Mouse (Mus musculus) CH12.LX (cell line): Measurements from ENCODE around the gene Acvrl1. TPM values are rescaled to one million over a fixed set of nuclear protein-coding genes. Genes with fewer than 3 reads are reported as not detected.
A peak's percentile ranks its signal among the peaks of the same experiment; 100 is the strongest.

Experiments
- DNase-seq: peaks from one replicate; pipeline ENCODE4 v3.0.0-alpha.2; 2013; ENCODE audit errors: extremely low read depth
- H3K27ac ChIP-seq: 2 replicates; pipeline ENCODE4 v1.5.1; 2012; ENCODE audit warnings: low read depth, mild to moderate bottlenecking, control low read depth, moderate library complexity; ENCODE audit not compliant: insufficient read depth
- H3K27me3 ChIP-seq: replicated peaks from 2 replicates; pipeline ENCODE3; 2012; ENCODE audit warnings: inconsistent platforms
- H3K36me3 ChIP-seq, 2 experiments: replicated peaks in 1 of 2; 2 replicates each; pipeline versions ENCODE3 to v1.6.1; 2012; ENCODE audit warnings: inconsistent platforms in 1 of 2, low read length in 1 of 2, mild to moderate bottlenecking in 1 of 2, mixed read lengths in 1 of 2, moderate library complexity in 1 of 2; ENCODE audit not compliant: control insufficient read depth in 1 of 2, insufficient read depth in 1 of 2
- H3K4me1 ChIP-seq, 2 experiments: 2 replicates each; pipeline ENCODE4 v1.6.1; 2012; ENCODE audit warnings: inconsistent platforms in 1 of 2, moderate library complexity in 1 of 2; ENCODE audit not compliant: insufficient read depth in 2 of 2, control insufficient read depth in 1 of 2
- H3K4me2 ChIP-seq: 2 replicates; pipeline ENCODE4 v1.6.1; 2012; ENCODE audit warnings: low read depth, mild to moderate bottlenecking, control low read depth; ENCODE audit not compliant: poor library complexity, insufficient read depth, severe bottlenecking
- H3K4me3 ChIP-seq, 3 experiments: fragments of 150-350 bp in 1 of 3; sonication (generic) in 1 of 3; replicated peaks in 1 of 3; 2 replicates each; pipeline versions ENCODE3 to v1.5.1; 2011 to 2012; ENCODE audit warnings: low read depth in 2 of 3, low read length in 2 of 3, mild to moderate bottlenecking in 2 of 3, moderate library complexity in 2 of 3, control low read depth in 1 of 3, improper control_type of control experiment in 1 of 3, inconsistent platforms in 1 of 3, mixed read lengths in 1 of 3; ENCODE audit not compliant: poor library complexity in 1 of 3
- H3K79me2 ChIP-seq: replicated peaks from 2 replicates; pipeline ENCODE4 v1.6.1; 2012; ENCODE audit warnings: mild to moderate bottlenecking, moderate library complexity; ENCODE audit not compliant: control insufficient read depth, poor library complexity, insufficient read depth, severe bottlenecking; ENCODE audit errors: extremely low read depth
- H3K9ac ChIP-seq: 2 replicates; pipeline ENCODE4 v1.6.1; 2012; ENCODE audit warnings: low read depth, mild to moderate bottlenecking, control low read depth, moderate library complexity; ENCODE audit not compliant: insufficient read depth
- H3K9me3 ChIP-seq: replicated peaks from 2 replicates; pipeline ENCODE3; 2012; ENCODE audit warnings: low read length, inconsistent platforms, mixed read lengths
- BHLHE40 ChIP-seq: IDR thresholded peaks from 2 replicates; pipeline ENCODE4 v1.6.1; 2011; ENCODE audit warnings: mild to moderate bottlenecking, low read depth, low read length, improper control_type of control experiment
- CHD1 ChIP-seq: IDR thresholded peaks from 2 replicates; pipeline ENCODE4 v1.6.1; 2012; ENCODE audit warnings: low read depth, low read length, improper control_type of control experiment, inconsistent platforms
- CHD2 ChIP-seq: IDR thresholded peaks from 2 replicates; pipeline ENCODE4 v1.6.1; 2011; ENCODE audit warnings: low read length, improper control_type of control experiment
- CTCF ChIP-seq, 2 experiments: IDR thresholded peaks in 1 of 2; conservative IDR thresholded peaks in 1 of 2; 2 replicates each; pipeline ENCODE4 v1.5.1; 2011 to 2012; ENCODE audit warnings: low read depth in 2 of 2, low read length in 2 of 2, improper control_type of control experiment in 1 of 2, inconsistent platforms in 1 of 2, mild to moderate bottlenecking in 1 of 2, moderate library complexity in 1 of 2
- E2F4 ChIP-seq: IDR thresholded peaks from 2 replicates; pipeline ENCODE4 v1.6.1; 2011; ENCODE audit warnings: low read depth, low read length, improper control_type of control experiment; ENCODE audit not compliant: insufficient replicate concordance
- ELF1 ChIP-seq: IDR thresholded peaks from 2 replicates; pipeline ENCODE4 v1.6.1; 2014; ENCODE audit warnings: low read depth, mild to moderate bottlenecking, inconsistent platforms, low read length, improper control_type of control experiment
- EP300 ChIP-seq: IDR thresholded peaks from 2 replicates; pipeline ENCODE4 v1.6.1; 2011; ENCODE audit warnings: low read length, improper control_type of control experiment
- ETS1 ChIP-seq: conservative IDR thresholded peaks from 2 replicates; pipeline ENCODE4 v1.6.1; 2012; ENCODE audit warnings: low read depth, mild to moderate bottlenecking, inconsistent platforms, low read length, improper control_type of control experiment, moderate library complexity
- GABPA ChIP-seq: IDR thresholded peaks from 2 replicates; pipeline ENCODE4 v1.6.1; 2012; ENCODE audit warnings: low read depth, low read length, improper control_type of control experiment, inconsistent platforms; ENCODE audit not compliant: insufficient replicate concordance
- HCFC1 ChIP-seq: IDR thresholded peaks from 2 replicates; pipeline ENCODE4 v1.6.1; 2012; ENCODE audit warnings: low read depth, mild to moderate bottlenecking, inconsistent platforms, low read length, improper control_type of control experiment
- IRF4 ChIP-seq: IDR thresholded peaks from 2 replicates; pipeline ENCODE4 v1.6.1; 2014; ENCODE audit warnings: low read depth, mild to moderate bottlenecking, inconsistent platforms, low read length, improper control_type of control experiment
- JUN ChIP-seq: IDR thresholded peaks from 2 replicates; pipeline ENCODE4 v1.6.1; 2011; ENCODE audit warnings: low read depth, mild to moderate bottlenecking, low read length, improper control_type of control experiment, moderate library complexity; ENCODE audit not compliant: insufficient read depth
- JUND ChIP-seq: conservative IDR thresholded peaks from 2 replicates; pipeline ENCODE4 v1.6.1; 2011; ENCODE audit warnings: low read depth, low read length, improper control_type of control experiment
- KAT2A ChIP-seq: IDR thresholded peaks from 2 replicates; pipeline ENCODE4 v1.6.1; 2012; ENCODE audit warnings: low read length, improper control_type of control experiment, inconsistent platforms; ENCODE audit not compliant: insufficient replicate concordance
- MAFK ChIP-seq: IDR thresholded peaks from 2 replicates; pipeline ENCODE4 v1.6.1; 2011; ENCODE audit warnings: low read length, improper control_type of control experiment; ENCODE audit not compliant: insufficient replicate concordance
- MAX ChIP-seq: IDR thresholded peaks from 2 replicates; pipeline ENCODE4 v1.6.1; 2011; ENCODE audit warnings: low read length, improper control_type of control experiment
- MAZ ChIP-seq: IDR thresholded peaks from 2 replicates; pipeline ENCODE4 v1.6.1; 2012; ENCODE audit warnings: low read depth, mild to moderate bottlenecking, inconsistent platforms, low read length, improper control_type of control experiment, moderate library complexity
- MEF2A ChIP-seq: IDR thresholded peaks from 2 replicates; pipeline ENCODE4 v1.6.1; 2014; ENCODE audit warnings: low read depth, mild to moderate bottlenecking, inconsistent platforms, low read length, improper control_type of control experiment, borderline replicate concordance
- MXI1 ChIP-seq: IDR thresholded peaks from 2 replicates; pipeline ENCODE4 v1.6.1; 2011; ENCODE audit warnings: mild to moderate bottlenecking, low read depth, low read length, improper control_type of control experiment
- MYC ChIP-seq: IDR thresholded peaks from 2 replicates; pipeline ENCODE4 v1.6.1; 2011; ENCODE audit warnings: low read depth, mild to moderate bottlenecking, improper control_type of control experiment, low read length
- NELFE ChIP-seq: IDR thresholded peaks from 2 replicates; pipeline ENCODE4 v1.6.1; 2011; ENCODE audit warnings: low read depth, low read length, improper control_type of control experiment
- NRF1 ChIP-seq: IDR thresholded peaks from 2 replicates; pipeline ENCODE4 v1.6.1; 2014; ENCODE audit warnings: low read depth, mild to moderate bottlenecking, inconsistent platforms, low read length, improper control_type of control experiment, moderate library complexity
- PAX5 ChIP-seq: IDR thresholded peaks from 2 replicates; pipeline ENCODE4 v1.6.1; 2012; ENCODE audit warnings: low read length, inconsistent platforms, mixed read lengths
- POLR2A ChIP-seq: IDR thresholded peaks from 2 replicates; pipeline ENCODE4 v1.6.1; 2011; ENCODE audit warnings: low read depth, mild to moderate bottlenecking, improper control_type of control experiment, low read length
- POLR2AphosphoS2 ChIP-seq: IDR thresholded peaks from 2 replicates; pipeline ENCODE4 v1.6.1; 2011; ENCODE audit warnings: low read depth, low read length, improper control_type of control experiment
- RAD21 ChIP-seq: IDR thresholded peaks from 2 replicates; pipeline ENCODE4 v1.6.1; 2011; ENCODE audit warnings: low read depth, mild to moderate bottlenecking, low read length, improper control_type of control experiment, moderate library complexity
- RCOR1 ChIP-seq: conservative IDR thresholded peaks from 2 replicates; pipeline ENCODE4 v1.6.1; 2012; ENCODE audit warnings: low read depth, mild to moderate bottlenecking, inconsistent platforms, low read length, improper control_type of control experiment
- SIN3A ChIP-seq: IDR thresholded peaks from 2 replicates; pipeline ENCODE4 v1.6.1; 2012; ENCODE audit warnings: low read length, improper control_type of control experiment, inconsistent platforms
- SMC3 ChIP-seq: IDR thresholded peaks from 2 replicates; pipeline ENCODE4 v1.6.1; 2011; ENCODE audit warnings: low read depth, low read length, improper control_type of control experiment
- TBP ChIP-seq: conservative IDR thresholded peaks from 2 replicates; pipeline ENCODE4 v1.6.1; 2011; ENCODE audit warnings: low read depth, low read length, improper control_type of control experiment
- TCF12 ChIP-seq: IDR thresholded peaks from 2 replicates; pipeline ENCODE4 v1.6.1; 2014; ENCODE audit warnings: low read depth, mild to moderate bottlenecking, inconsistent platforms, low read length, improper control_type of control experiment
- UBTF ChIP-seq: IDR thresholded peaks from 2 replicates; pipeline ENCODE4 v1.6.1; 2012; ENCODE audit warnings: low read depth, mild to moderate bottlenecking, inconsistent platforms, low read length, improper control_type of control experiment, moderate library complexity
- USF1 ChIP-seq: IDR thresholded peaks from 2 replicates; pipeline ENCODE4 v1.6.1; 2014; ENCODE audit warnings: low read depth, mild to moderate bottlenecking, inconsistent platforms, low read length, improper control_type of control experiment
- USF2 ChIP-seq: conservative IDR thresholded peaks from 2 replicates; pipeline ENCODE4 v1.6.1; 2011; ENCODE audit warnings: low read depth, low read length, improper control_type of control experiment
- ZC3H11A ChIP-seq: IDR thresholded peaks from 2 replicates; pipeline ENCODE4 v1.6.1; 2012; ENCODE audit warnings: low read depth, mild to moderate bottlenecking, inconsistent platforms, low read length, improper control_type of control experiment
- ZKSCAN1 ChIP-seq: IDR thresholded peaks from 2 replicates; pipeline ENCODE4 v1.6.1; 2012; ENCODE audit warnings: low read depth, inconsistent platforms, low read length, improper control_type of control experiment, borderline replicate concordance
- ZMIZ1 ChIP-seq: IDR thresholded peaks from 2 replicates; pipeline ENCODE4 v1.6.1; 2012; ENCODE audit warnings: low read depth, mild to moderate bottlenecking, inconsistent platforms, low read length, improper control_type of control experiment
- ZNF384 ChIP-seq: IDR thresholded peaks from 2 replicates; pipeline ENCODE4 v1.6.1; 2012; ENCODE audit warnings: low read depth, low read length, improper control_type of control experiment, inconsistent platforms
- dilution Hi-C: fragments of 300-500 bp; cut with MboI; formaldehyde crosslinking; loops from 2 replicates; pipeline ENCODE4 v1.14.3; 2020; ENCODE audit warnings: low sequenced_read_pairs; ENCODE audit not compliant: extremely low pct_unique_long_range_greater_than_20kb, extremely low pct_ligation_motif_present
- in situ Hi-C: fragments of 300-500 bp; cut with MboI; formaldehyde crosslinking; loops from 3 replicates; pipeline ENCODE4 v1.14.3; 2019; ENCODE audit warnings: low sequenced_read_pairs, low pct_ligation_motif_present, low pct_unique_long_range_greater_than_20kb, mixed read lengths
- polyA plus RNA-seq: library from polyadenylated mRNA; unstranded; fragments of >175 nt; gene quantifications from 2 replicates; pipeline ENCODE4 v1.2.1, GENCODE M21; 2012; ENCODE audit warnings: low read depth; ENCODE audit not compliant: insufficient read length
- total RNA-seq, 2 experiments: library from RNA; depleted of rRNA; stranded (reverse); fragments of 300-350 nt in 1 of 2; fragments of >200 nt in 1 of 2; gene quantifications; 2 replicates each; pipeline ENCODE4 v1.2.3; 2012 to 2014

Gene Acvrl1
- total and polyA plus RNA-seq, 3 experiments: 4.0 to 9.5 (median 5.2) TPM

DNA sequence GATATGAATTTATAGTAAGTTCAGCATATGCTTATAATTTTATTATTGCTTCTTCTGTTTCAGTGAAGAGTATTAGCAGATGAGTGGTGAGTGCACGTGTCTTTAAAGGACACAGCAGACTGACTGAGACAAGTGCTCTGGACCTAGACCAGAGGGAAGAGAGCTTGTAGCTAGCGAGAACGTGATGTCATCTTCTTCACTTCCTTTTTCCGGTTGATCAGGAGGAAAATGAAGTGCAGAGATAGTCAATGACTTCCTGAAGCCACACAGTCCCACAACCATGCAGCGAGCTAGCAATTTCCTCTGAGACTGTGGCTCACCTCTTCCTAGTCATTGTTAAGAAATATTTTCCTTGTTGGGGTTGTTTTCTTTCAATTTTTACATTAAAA, 62.4 kb downstream of the Acvrl1 start:
- dilution Hi-C loops (no loop called here), in situ Hi-C loops (no loop called here)
- no peaks in the 10 kb centered on the region for H3K9me3 ChIP-seq
- no peak for TF ChIP-seq POLR2AphosphoS2
- no peak for TF ChIP-seq UBTF
- TF ChIP-seq KAT2A: no peak
- TF ChIP-seq EP300: peak; percentile 80
- peak; percentile 63 for TF ChIP-seq HCFC1
- TF ChIP-seq ETS1: peak; percentile 69
- TF ChIP-seq RAD21: no peak
- TF ChIP-seq TCF12: no peak; the same call in 1 of the 2 replicates
- TF ChIP-seq CTCF (conservative IDR thresholded peaks at IDR 0.05 in 1 of 2, IDR thresholded peaks at IDR 0.05 in 1 of 2; ENCODE audit: low read depth in 2 of 2, low read length in 2 of 2): no peak
- peak; percentile 80 for TF ChIP-seq TBP
- no peak for TF ChIP-seq ZC3H11A
- TF ChIP-seq ZKSCAN1: no peak
- no peak for TF ChIP-seq PAX5
- no peak for TF ChIP-seq MXI1
- TF ChIP-seq MAFK: no peak
- TF ChIP-seq ELF1: peak; percentile 88
- TF ChIP-seq GABPA: no peak
- no peak for TF ChIP-seq CHD1
- TF ChIP-seq JUN: peak; percentile 78
- peak; percentile 87 for TF ChIP-seq JUND
- TF ChIP-seq ZMIZ1: peak; percentile 25; the same call in 1 of the 2 replicates
- no peak for TF ChIP-seq MAZ
- no peak for TF ChIP-seq USF1
- 0 out of 2 replicates have a peak, but pooled peaks have one; percentile 32 for TF ChIP-seq NELFE
- peak; percentile 4; the same call in 1 of the 2 replicates for TF ChIP-seq MEF2A
- TF ChIP-seq CHD2: no peak
- TF ChIP-seq SMC3: no peak
- no peak; the same call in none of the 2 replicates for TF ChIP-seq BHLHE40
- TF ChIP-seq E2F4: 0 out of 2 replicates have a peak, but pooled peaks have one; percentile 27
- TF ChIP-seq USF2: no peak
- TF ChIP-seq NRF1: no peak
- peak; percentile 67; the same call in 1 of the 2 replicates for TF ChIP-seq IRF4
- no peak for TF ChIP-seq RCOR1
- TF ChIP-seq MAX: 0 out of 2 replicates have a peak, but pooled peaks have one; percentile 75
- TF ChIP-seq POLR2A: peak; percentile 55
- TF ChIP-seq SIN3A: peak; percentile 43; the same call in 1 of the 2 replicates
- no peak for TF ChIP-seq ZNF384
- peak; percentile 84 for TF ChIP-seq MYC
- peak; percentile 87 for DNase-seq
- no peak overlapping the region for H3K4me3 ChIP-seq
- no peaks in the 10 kb centered on the region for H3K79me2 ChIP-seq
- peaks cover 10 to 20% of the 10 kb centered on the region in 2 experiments for H3K36me3 ChIP-seq
- H3K4me1 ChIP-seq: peaks cover 41 to 58% of the 10 kb centered on the region in 2 experiments
- H3K27ac ChIP-seq: peak overlapping the region; percentile 99; the same call in 1 of the 2 replicates
- H3K9ac ChIP-seq: no peak overlapping the region
- peak overlapping the region; percentile 64; the same call in 1 of the 2 replicates for H3K4me2 ChIP-seq
- H3K27me3 ChIP-seq: no peaks in the 10 kb centered on the region
